Mouse (Mus musculus): ENCODE data around the gene Olfr894. TPM values are rescaled to one million over a fixed set of nuclear protein-coding genes. Genes with fewer than 3 reads are reported as not detected.
"Not testable (repeated sequence)": the region's sequence is repeated elsewhere in the genome, so short reads cannot be mapped to it uniquely, and the experiment has no call there.

Olfr894 gene
- not detected for total RNA-seq (2021)
- long read RNA-seq, experiment 1 = 0 reads
- long read RNA-seq, experiment 2 = 0 reads

DNA sequence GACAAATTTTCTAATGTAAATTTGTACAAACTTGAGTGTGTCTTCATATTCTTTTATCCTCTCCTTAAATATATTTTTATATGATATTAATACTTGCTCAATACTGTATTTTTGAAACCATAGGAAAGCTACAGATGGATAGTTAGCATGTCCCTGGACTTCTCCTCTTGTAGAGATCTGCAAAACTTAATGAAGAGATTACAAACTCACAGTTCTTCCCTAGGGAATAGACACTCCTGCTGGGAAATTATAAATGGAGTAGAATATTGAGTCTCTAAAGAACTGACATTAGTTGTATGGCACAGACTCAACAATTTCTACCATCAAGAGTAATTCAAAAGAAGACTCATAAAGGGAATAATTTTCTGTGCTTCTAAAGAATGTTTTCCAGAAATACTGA lies at the start of gene Olfr894:
Gene Olfr894 (plus strand): TSS at position 301 of the 400 bp plus-strand sequence.
- no peak for DNase-seq (ENCODE audit: low spot score in 2 of 2)

DNA sequence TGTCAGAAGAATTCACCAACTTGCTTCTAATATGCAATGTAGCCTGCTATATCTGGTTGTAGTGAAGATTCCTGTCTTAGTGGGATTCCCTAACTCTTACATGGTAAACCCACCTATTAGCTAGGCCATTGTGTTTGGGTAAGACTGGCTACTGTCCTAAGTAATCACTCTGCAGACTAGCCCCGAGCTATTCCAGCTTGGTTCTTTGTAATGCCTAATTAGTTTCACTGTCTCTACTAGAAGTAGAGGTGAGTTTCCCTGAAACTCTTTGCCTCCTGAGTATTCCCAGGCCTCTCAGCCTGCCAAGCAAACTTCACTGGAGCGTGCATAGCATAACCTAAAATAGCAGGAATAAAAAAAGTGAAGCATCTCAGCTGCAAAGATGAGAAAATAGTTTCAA lies 49.5 kb upstream of the Olfr894 start:
- DNase-seq (ENCODE audit: low spot score in 2 of 2) = not testable (repeated sequence)

- DNase-seq (ENCODE audit: low spot score in 2 of 2) = no peak
Observed at GRCm38 (mm10) chr9:38180721-38181120, 37.1 kb upstream of the Olfr894 start, which contains the start of gene Olfr891. Gene Olfr891, minus strand, starts transcription at chr9:38180821.

- no peak for DNase-seq (ENCODE audit: low spot score in 2 of 2)
Observed at GRCm38 (mm10) chr9:38208065-38208464, 9.8 kb upstream of the Olfr894 start, which contains the start of gene Olfr893. Gene Olfr893, plus strand, starts transcription at chr9:38208365.

DNA sequence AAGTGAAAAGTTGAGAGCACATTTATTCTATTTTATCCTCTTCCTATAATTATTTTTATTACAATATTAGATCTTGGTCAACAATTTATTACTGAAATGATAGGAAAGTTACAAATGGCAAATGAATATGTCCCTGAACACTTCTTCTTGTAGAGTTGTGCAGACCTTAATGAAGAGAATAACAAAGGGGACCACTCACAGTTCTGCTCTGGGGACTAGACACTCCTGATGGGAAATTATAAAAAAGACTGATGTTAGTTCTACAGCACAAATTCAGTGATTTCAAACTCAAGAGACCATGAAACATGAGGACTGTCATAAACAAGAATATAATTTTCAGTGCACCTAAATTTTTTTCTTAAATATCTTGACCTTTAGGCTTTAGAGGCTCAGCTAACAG lies 34.6 kb downstream of the Olfr894 start, which contains the start of gene Olfr143:
Gene Olfr143 (plus strand): TSS at position 301 of the 400 bp plus-strand sequence.
- DNase-seq (ENCODE audit: low spot score in 2 of 2) = no peak

GRCm38 (mm10) chr9:38267551-38267950 lies 49.7 kb downstream of the Olfr894 start, which contains the start of gene Olfr895:
Gene Olfr895, plus strand, starts transcription at chr9:38267851.
- no peak for DNase-seq (ENCODE audit: low spot score in 2 of 2)

Other genes starting within 250 kb of the Olfr894 start
- not detected for gene Olfr881, start 226.2 kb upstream of the Olfr894 start, total RNA-seq (2021)
- not detected for gene Olfr883, start 192.2 kb upstream of the Olfr894 start, total RNA-seq (2021)
- gene Olfr884, start 171.5 kb upstream of the Olfr894 start, total RNA-seq (2021) = not detected
- gene Olfr885, start 156.7 kb upstream of the Olfr894 start, total RNA-seq (2021) = not detected
- not detected for gene Olfr887, start 134.0 kb upstream of the Olfr894 start, total RNA-seq (2021)
- gene Olfr888, start 109.9 kb upstream of the Olfr894 start, total RNA-seq (2021) = not detected
- gene Olfr889, start 102.9 kb upstream of the Olfr894 start, total RNA-seq (2021) = not detected
- gene Olfr890, start 75.5 kb upstream of the Olfr894 start, total RNA-seq (2021) = not detected
- gene Olfr891, start 37.2 kb upstream of the Olfr894 start, total RNA-seq (2021) = not detected
- not detected for gene Olfr893, start 9.7 kb upstream of the Olfr894 start, total RNA-seq (2021)
- not detected for gene Olfr143, start 34.7 kb downstream of the Olfr894 start, total RNA-seq (2021)
- not detected for gene Olfr895, start 49.8 kb downstream of the Olfr894 start, total RNA-seq (2021)
- not detected for gene Olfr896-ps1, start 73.1 kb downstream of the Olfr894 start, total RNA-seq (2021)
- not detected for gene Olfr25, start 111.0 kb downstream of the Olfr894 start, total RNA-seq (2021)
- gene Olfr898, start 130.4 kb downstream of the Olfr894 start, total RNA-seq (2021) = not detected
- not detected for gene Olfr250, start 148.8 kb downstream of the Olfr894 start, total RNA-seq (2021)
- not detected for gene Olfr251, start 159.0 kb downstream of the Olfr894 start, total RNA-seq (2021)
- gene Olfr147, start 183.6 kb downstream of the Olfr894 start, total RNA-seq (2021) = not detected
- not detected for gene Olfr901, start 211.4 kb downstream of the Olfr894 start, total RNA-seq (2021)
- gene Olfr902, start 229.6 kb downstream of the Olfr894 start, total RNA-seq (2021) = not detected
- gene Olfr904, start 245.1 kb downstream of the Olfr894 start, total RNA-seq (2021) = not detected

Data from left cerebral cortex, adult 18-20 months (tissue).